Mouse (Mus musculus): ENCODE results near the gene Adgrf1. TPM values are rescaled to one million over a fixed set of nuclear protein-coding genes. Genes with fewer than 3 reads are reported as not detected.
"Not testable (repeated sequence)": the region's sequence is repeated elsewhere in the genome, so short reads cannot be mapped to it uniquely, and the experiment has no call there.

The Adgrf1 gene
- total RNA-seq, 2 experiments from 2014 or later, result not detected

- DNase-seq (ENCODE audit: low spot score), result no peak
Observed at GRCm38 (mm10) chr17:43266636-43267035, 3.5 kb upstream of the Adgrf1 start.

- DNase-seq (ENCODE audit: low spot score), result no peak
Observed at GRCm38 (mm10) chr17:43267046-43267749, 2.9 kb upstream of the Adgrf1 start.

GRCm38 (mm10) chr17:43276220-43276619 is 6.1 kb downstream of the Adgrf1 start:
- DNase-seq (ENCODE audit: low spot score), result no peak

- DNase-seq (ENCODE audit: low spot score), result no peak
Observed at GRCm38 (mm10) chr17:43277223-43277622, 7.1 kb downstream of the Adgrf1 start.

- no peak for DNase-seq (ENCODE audit: low spot score)
Observed at GRCm38 (mm10) chr17:43279671-43280070, 9.5 kb downstream of the Adgrf1 start.

GRCm38 (mm10) chr17:43282353-43282752 is 12.2 kb downstream of the Adgrf1 start:
- no peak for DNase-seq (ENCODE audit: low spot score)

GRCm38 (mm10) chr17:43282828-43283227 is 12.7 kb downstream of the Adgrf1 start:
- DNase-seq (ENCODE audit: low spot score), result no peak

- DNase-seq (ENCODE audit: low spot score), result no peak
Observed at GRCm38 (mm10) chr17:43299515-43299914, 29.4 kb downstream of the Adgrf1 start.

GRCm38 (mm10) chr17:43325986-43326671 is 56.0 kb downstream of the Adgrf1 start:
- DNase-seq (ENCODE audit: low spot score), result no peak

- peak; percentile 29 for DNase-seq (ENCODE audit: low spot score)
Observed at GRCm38 (mm10) chr17:43326726-43327700, 56.9 kb downstream of the Adgrf1 start.

GRCm38 (mm10) chr17:43327810-43328209 is 57.7 kb downstream of the Adgrf1 start:
- DNase-seq (ENCODE audit: low spot score), result no peak

GRCm38 (mm10) chr17:43329216-43329615 is 59.1 kb downstream of the Adgrf1 start:
- no peak for DNase-seq (ENCODE audit: low spot score)

GRCm38 (mm10) chr17:43329761-43330183 is 59.6 kb downstream of the Adgrf1 start:
- DNase-seq (ENCODE audit: low spot score), result no peak

GRCm38 (mm10) chr17:43332686-43333085 is 62.6 kb downstream of the Adgrf1 start:
- DNase-seq (ENCODE audit: low spot score), result no peak

- DNase-seq (ENCODE audit: low spot score), result no peak
Observed at GRCm38 (mm10) chr17:43334074-43334473, 63.9 kb downstream of the Adgrf1 start.

GRCm38 (mm10) chr17:43337643-43338042 is 67.5 kb downstream of the Adgrf1 start:
- no peak for DNase-seq (ENCODE audit: low spot score)

GRCm38 (mm10) chr17:43338279-43338678 is 68.2 kb downstream of the Adgrf1 start:
- DNase-seq (ENCODE audit: low spot score), result peak; percentile 5

GRCm38 (mm10) chr17:43346499-43346898 is 76.4 kb downstream of the Adgrf1 start:
- DNase-seq (ENCODE audit: low spot score), result not testable (repeated sequence)

- DNase-seq (ENCODE audit: low spot score), result no peak
Observed at GRCm38 (mm10) chr17:43357902-43358539, 87.9 kb downstream of the Adgrf1 start.

- DNase-seq (ENCODE audit: low spot score), result peak; percentile 22
Observed at GRCm38 (mm10) chr17:43359826-43360619, 89.9 kb downstream of the Adgrf1 start, which contains the start of gene Adgrf5. Gene Adgrf5, plus strand, starts transcription at chr17:43360451.

All from gastrocnemius, adult 18-20 months (tissue).